Mouse (Mus musculus): ENCODE data around the gene Rnf169. TPM values are rescaled to one million over a fixed set of nuclear protein-coding genes. Genes with fewer than 3 reads are reported as not detected.
"Not testable (repeated sequence)": the region's sequence is repeated elsewhere in the genome, so short reads cannot be mapped to it uniquely, and the experiment has no call there.

Gene Rnf169
- polyA plus RNA-seq, 1 experiment from 2014 or later, result 5.6 TPM

DNA sequence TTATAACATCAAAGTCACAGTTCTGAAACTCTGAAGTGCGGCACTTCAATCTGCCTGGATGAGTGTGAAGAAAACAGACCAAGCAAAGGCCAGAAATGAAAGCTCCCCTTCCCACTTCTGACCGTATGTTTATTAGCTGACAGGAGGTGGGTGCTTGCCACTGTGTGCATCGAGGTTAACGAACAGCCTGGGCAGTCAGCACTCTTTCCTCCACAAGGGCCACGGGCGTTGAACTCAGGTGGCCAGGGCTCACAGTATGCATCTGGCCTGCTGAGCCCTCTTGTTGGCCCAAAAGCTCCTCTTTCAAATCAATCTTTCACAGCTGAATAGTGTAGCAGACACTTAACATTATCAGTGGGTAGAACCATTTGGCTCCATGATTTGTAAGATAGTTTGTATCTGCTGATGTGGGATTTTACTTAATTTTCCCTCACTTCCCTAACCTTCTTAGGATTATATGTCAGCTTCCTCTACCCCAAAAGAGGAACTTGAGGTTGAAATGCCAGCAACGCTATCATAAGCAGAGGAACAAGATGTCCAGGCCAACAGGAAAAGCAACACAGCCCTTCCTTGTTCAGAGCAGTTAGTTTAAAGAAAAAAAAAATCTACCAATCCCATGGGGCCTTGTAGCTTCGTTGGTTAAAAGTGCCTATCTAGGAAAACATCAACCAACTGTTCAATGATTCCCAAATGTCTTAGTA, 17.6 kb downstream of the Rnf169 start:
- ATAC-seq (ENCODE audit: insufficient number of reproducible peaks, low FRiP score, low TSS enrichment, low read depth), result no peak
- WGBS, result 73% methylated on average over 8 of the region's 8 CpGs

DNA sequence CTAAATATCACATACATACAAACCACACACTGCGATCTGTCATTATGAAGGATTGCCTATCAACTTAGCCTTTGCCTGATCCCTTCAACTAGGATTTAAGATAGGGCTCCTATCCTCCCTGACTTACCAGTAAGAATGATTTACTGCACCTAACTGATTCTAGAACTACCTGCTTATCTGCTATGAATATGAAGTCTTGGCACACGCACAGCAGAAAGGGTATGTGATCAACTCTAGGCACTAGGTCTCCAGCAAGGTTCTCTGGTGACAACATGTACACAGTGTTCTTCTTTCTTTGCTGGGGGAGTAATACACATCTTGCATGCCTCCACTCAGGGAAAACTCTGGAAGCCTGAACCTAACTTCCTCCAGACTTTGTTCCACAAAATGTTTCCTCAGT, 18.7 kb downstream of the Rnf169 start:
- WGBS, result 89% methylated on average over 2 of the region's 2 CpGs
- ATAC-seq (ENCODE audit: insufficient number of reproducible peaks, low FRiP score, low TSS enrichment, low read depth), result no peak
- Histone ChIP-seq H3K4me2 (replicated peaks) (no peak overlapping the region), H3K4me3 (replicated peaks) (no peak overlapping the region), H3K36me3 (no peaks in the 10 kb centered on the region), H3K27me3 (no peaks in the 10 kb centered on the region), H3K4me1 (peaks cover 25% of the 10 kb centered on the region), H3K27ac (replicated peaks) (no peak overlapping the region), H3K9me3 (replicated peaks) (no peaks in the 10 kb centered on the region), H3K9ac (no peak overlapping the region)

More for the DNA sequence above, 17.6 kb downstream of the Rnf169 start:
- no peaks in the 10 kb centered on the region for H3K9me3 ChIP-seq (replicated peaks)
- no peak overlapping the region for H3K4me3 ChIP-seq (replicated peaks)
- H3K4me1 ChIP-seq, result peaks cover 32% of the 10 kb centered on the region
- no peaks in the 10 kb centered on the region for H3K36me3 ChIP-seq
- H3K4me2 ChIP-seq (replicated peaks), result no peak overlapping the region
- H3K9ac ChIP-seq, result no peak overlapping the region
- H3K27me3 ChIP-seq, result no peaks in the 10 kb centered on the region
- H3K27ac ChIP-seq (replicated peaks), result 0 out of 2 replicates have a peak overlapping the region, but pooled peaks have one; percentile 22

DNA sequence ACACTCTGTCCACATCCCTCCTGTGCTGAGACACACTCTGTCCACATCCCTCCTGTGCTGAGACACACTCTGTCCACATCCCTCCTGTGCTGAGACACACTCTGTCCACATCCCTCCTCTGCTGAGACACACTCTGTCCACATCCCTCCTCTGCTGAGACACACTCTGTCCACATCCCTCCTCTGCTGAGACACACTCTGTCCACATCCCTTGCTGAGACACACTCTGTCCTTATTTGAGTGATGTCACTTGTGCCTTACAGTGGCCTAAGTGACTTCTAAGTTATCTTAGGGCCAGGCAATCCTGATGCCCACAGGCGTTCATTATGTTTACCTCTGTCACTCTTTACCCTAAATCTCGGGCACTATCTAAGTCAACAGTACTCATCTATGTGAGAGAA, 19.7 kb downstream of the Rnf169 start:
- H3K4me3 ChIP-seq (replicated peaks); ATAC-seq (ENCODE audit: insufficient number of reproducible peaks, low FRiP score, low TSS enrichment, low read depth); H3K9ac ChIP-seq; H3K27me3 ChIP-seq; H3K36me3 ChIP-seq; H3K27ac ChIP-seq (replicated peaks); H3K4me2 ChIP-seq (replicated peaks); H3K9me3 ChIP-seq (replicated peaks): not testable (repeated sequence)
- 80% methylated on average over 2 of the region's 2 CpGs for WGBS
- H3K4me1 ChIP-seq, result peaks cover 17% of the 10 kb centered on the region

DNA sequence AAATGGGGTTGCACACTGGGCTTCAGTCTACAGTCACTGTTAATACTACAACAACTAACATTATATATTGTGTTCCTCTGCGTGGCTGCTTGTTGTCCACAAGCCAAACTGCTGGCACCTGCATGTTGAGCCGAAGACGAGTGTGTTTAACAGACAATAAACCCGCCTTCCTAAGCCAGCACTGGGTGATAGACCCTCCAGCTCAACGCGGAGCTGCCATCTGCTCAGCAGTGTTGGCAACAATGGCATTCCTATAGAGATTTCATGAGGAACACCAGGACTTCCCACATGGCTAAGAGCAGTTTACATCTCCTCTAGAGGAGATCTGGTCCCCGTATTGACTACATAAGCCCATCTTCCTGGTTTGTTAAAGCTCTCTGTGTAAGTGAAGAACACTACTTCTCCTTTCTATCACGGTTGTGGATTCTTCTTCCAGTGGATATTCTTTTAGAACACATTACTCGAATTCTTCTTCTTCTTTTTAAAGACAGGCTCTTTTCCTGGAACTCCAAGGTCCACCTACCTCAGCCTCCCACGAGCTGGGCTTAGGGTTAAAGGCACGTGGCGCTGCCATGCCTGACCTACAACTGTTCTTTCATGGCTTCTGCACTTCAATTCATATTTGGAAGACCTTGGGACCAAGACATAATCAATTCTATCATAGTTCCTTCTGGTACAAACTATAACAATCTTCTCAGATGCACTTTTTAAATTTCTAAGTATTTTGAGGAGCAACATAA, 22.9 kb downstream of the Rnf169 start:
- Histone ChIP-seq H3K4me3 (replicated peaks) (no peak overlapping the region), H3K4me1 (0 out of 2 replicates have a peak, but pooled peaks cover under 1% of the 10 kb centered on the region), H3K27ac (replicated peaks) (no peak overlapping the region), H3K36me3 (no peaks in the 10 kb centered on the region), H3K4me2 (replicated peaks) (no peak overlapping the region), H3K9ac (no peak overlapping the region), H3K9me3 (replicated peaks) (no peaks in the 10 kb centered on the region), H3K27me3 (no peaks in the 10 kb centered on the region)
- WGBS, result 81% methylated on average over 12 of the region's 12 CpGs
- no peak for ATAC-seq (ENCODE audit: insufficient number of reproducible peaks, low FRiP score, low TSS enrichment, low read depth)

DNA sequence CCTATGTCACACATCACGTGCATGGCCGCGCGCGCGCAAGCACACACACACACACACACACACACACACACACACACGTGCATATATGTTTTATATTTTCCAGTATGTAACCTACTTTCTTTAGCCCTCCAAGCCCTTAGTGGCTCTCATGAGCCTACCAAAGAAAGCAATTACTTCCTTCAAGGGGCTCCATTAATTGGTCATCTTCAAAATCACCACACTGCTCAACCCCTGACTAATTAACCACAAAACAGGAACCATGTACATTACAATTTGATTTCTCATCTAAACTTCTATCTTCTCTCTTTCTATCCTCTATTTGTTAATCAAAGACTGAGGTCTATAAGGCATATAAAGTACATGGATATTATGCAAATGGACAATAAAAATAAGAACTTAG, 24.2 kb downstream of the Rnf169 start:
- Histone ChIP-seq H3K4me1 (no peaks in the 10 kb centered on the region), H3K4me2 (replicated peaks) (no peak overlapping the region), H3K9me3 (replicated peaks) (no peaks in the 10 kb centered on the region), H3K9ac (no peak overlapping the region), H3K36me3 (peaks cover 8% of the 10 kb centered on the region; the same call in 1 of the 2 replicates), H3K27ac (replicated peaks) (no peak overlapping the region), H3K4me3 (replicated peaks) (no peak overlapping the region), H3K27me3 (no peaks in the 10 kb centered on the region)
- WGBS, result 97% methylated on average over 7 of the region's 7 CpGs
- no peak for ATAC-seq (ENCODE audit: insufficient number of reproducible peaks, low FRiP score, low TSS enrichment, low read depth)

DNA sequence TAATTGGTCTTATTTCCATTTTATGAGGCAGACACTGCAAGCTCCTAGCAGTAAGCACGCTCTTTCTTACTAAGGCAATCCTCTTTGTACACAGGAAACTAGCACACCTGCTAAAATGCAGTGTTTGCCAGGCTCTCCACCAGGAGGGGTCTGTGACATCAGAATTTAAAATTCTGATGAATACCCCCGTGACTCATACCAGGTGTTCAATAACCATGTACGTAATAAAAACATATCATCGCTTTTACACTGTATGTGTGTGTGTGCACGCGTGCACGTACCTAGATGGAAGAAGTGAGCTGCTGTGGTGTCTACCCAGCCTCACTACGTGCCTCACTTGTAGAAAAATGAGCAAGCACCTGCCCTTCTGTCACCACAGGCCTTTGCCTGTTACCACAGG, 26.0 kb downstream of the Rnf169 start:
- no peaks in the 10 kb centered on the region for H3K4me1 ChIP-seq
- WGBS, result 89% methylated on average over 8 of the region's 8 CpGs
- peaks cover 11% of the 10 kb centered on the region; the same call in 1 of the 2 replicates for H3K36me3 ChIP-seq
- H3K9ac ChIP-seq, result no peak overlapping the region
- no peaks in the 10 kb centered on the region for H3K27me3 ChIP-seq
- no peak for ATAC-seq (ENCODE audit: insufficient number of reproducible peaks, low FRiP score, low TSS enrichment, low read depth)
- no peak overlapping the region for H3K27ac ChIP-seq (replicated peaks)
- no peak overlapping the region for H3K4me3 ChIP-seq (replicated peaks)
- no peaks in the 10 kb centered on the region for H3K9me3 ChIP-seq (replicated peaks)
- H3K4me2 ChIP-seq (replicated peaks), result no peak overlapping the region

DNA sequence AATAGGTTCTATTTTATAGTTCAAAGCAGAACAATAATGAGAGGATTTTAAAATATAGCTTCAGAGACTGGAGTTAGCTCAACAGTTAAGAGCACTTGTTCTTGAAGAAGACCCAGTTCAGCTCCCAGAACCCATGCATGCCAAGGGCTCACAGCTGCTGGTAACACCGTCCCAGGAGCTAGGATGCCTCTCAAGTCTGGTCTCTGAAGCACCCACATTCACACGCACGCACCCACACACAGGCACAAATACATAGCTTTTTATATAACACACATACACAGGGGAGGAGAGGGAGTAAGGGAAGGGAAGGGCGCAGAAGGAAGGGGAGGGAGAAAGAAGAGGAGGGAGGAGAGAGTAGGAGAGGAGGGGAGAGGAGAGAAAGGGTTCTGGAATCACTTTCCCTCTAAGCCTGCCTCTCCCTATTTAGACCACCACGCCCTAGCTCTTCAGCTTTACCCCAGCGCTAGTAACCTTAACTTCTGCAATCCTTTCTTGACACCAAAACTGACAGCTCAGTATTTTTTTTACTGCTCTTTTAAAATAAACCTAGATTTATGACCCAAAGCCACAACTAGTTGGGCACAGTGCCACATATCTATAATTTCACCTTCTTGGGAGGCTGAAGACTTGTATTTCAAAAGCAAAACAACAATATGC, 26.7 kb downstream of the Rnf169 start:
- H3K4me2 ChIP-seq (replicated peaks), result no peak overlapping the region
- H3K4me1 ChIP-seq, result no peaks in the 10 kb centered on the region
- WGBS, result 69% methylated on average over 6 of the region's 6 CpGs
- H3K4me3 ChIP-seq (replicated peaks), result no peak overlapping the region
- ATAC-seq (ENCODE audit: insufficient number of reproducible peaks, low FRiP score, low TSS enrichment, low read depth), result no peak
- H3K36me3 ChIP-seq, result peaks cover 11% of the 10 kb centered on the region; the same call in 1 of the 2 replicates
- H3K9ac ChIP-seq, result no peak overlapping the region
- H3K9me3 ChIP-seq (replicated peaks), result no peaks in the 10 kb centered on the region
- no peak overlapping the region for H3K27ac ChIP-seq (replicated peaks)
- H3K27me3 ChIP-seq, result no peaks in the 10 kb centered on the region

DNA sequence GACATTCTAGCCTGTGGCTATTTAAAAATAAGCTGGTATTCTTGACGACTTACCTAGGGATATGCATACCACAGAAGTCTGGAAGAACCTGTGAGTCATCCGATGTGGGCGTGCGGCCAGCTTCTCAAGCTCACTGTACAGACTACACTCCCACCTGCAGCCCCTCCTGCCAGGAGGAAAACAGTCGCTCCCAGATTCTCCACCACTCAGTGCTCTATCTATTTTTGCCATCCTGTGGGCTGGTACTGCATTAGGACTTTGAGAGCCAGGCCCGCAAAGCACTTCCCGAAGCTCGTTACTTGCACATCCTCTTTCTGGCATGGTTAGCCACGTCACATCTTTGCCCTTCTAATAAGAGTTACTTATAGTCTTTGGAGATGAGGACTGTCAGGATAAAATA, 32.9 kb downstream of the Rnf169 start:
- no peaks in the 10 kb centered on the region for H3K9me3 ChIP-seq (replicated peaks)
- H3K4me1 ChIP-seq, result no peaks in the 10 kb centered on the region
- H3K9ac ChIP-seq, result no peak overlapping the region
- no peak overlapping the region for H3K27ac ChIP-seq (replicated peaks)
- H3K4me2 ChIP-seq (replicated peaks), result no peak overlapping the region
- ATAC-seq (ENCODE audit: insufficient number of reproducible peaks, low FRiP score, low TSS enrichment, low read depth), result no peak
- no peaks in the 10 kb centered on the region for H3K27me3 ChIP-seq
- 74% methylated on average over 9 of the region's 9 CpGs for WGBS
- H3K36me3 ChIP-seq, result peaks cover 61% of the 10 kb centered on the region
- H3K4me3 ChIP-seq (replicated peaks), result no peak overlapping the region

DNA sequence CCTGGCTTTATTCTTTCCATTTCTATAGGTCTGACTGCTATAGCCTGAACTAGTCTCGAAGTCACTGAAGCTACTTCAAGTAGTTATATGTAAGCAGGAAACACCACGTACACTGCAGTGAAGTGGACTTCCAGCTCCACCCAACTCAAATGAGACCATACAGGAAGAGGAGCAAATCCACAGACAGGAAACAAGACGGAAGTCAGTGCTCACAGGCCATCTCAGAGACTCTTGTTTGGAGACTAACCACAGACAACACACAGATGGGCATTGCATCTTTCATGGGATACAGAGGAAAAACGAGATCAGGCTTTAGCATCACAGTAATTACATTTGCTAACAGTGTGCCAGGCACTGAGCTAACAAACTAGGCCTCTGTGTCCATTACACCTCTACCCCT, 33.9 kb downstream of the Rnf169 start:
- H3K27me3 ChIP-seq, result no peaks in the 10 kb centered on the region
- peaks cover 58% of the 10 kb centered on the region for H3K36me3 ChIP-seq
- WGBS, result 87% methylated on average over 4 of the region's 4 CpGs
- no peaks in the 10 kb centered on the region for H3K4me1 ChIP-seq
- ATAC-seq (ENCODE audit: insufficient number of reproducible peaks, low FRiP score, low TSS enrichment, low read depth), result no peak
- no peak overlapping the region for H3K9ac ChIP-seq
- no peak overlapping the region for H3K4me2 ChIP-seq (replicated peaks)
- no peak overlapping the region for H3K27ac ChIP-seq (replicated peaks)
- no peak overlapping the region for H3K4me3 ChIP-seq (replicated peaks)
- no peaks in the 10 kb centered on the region for H3K9me3 ChIP-seq (replicated peaks)

DNA sequence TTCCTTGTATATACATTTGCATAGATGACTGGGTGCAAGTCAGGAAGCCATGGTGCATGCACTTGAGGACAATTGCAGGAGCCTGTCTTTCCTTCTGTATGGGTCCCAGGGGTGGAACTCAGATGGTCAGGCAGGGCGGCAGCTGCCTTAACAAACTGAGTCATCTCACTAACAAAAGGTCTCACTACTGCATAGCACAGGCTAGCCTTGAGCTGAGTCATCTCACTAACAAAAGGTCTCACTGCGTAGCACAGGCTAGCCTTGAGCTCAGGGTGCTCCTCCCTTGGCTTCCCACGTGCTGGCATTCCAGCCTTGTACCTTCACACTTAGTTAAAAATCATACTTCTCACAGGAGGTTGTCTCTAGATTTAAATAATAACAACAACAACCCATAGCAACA, 34.3 kb downstream of the Rnf169 start:
- H3K4me3 ChIP-seq (replicated peaks), result no peak overlapping the region
- H3K9me3 ChIP-seq (replicated peaks), result no peaks in the 10 kb centered on the region
- H3K4me1 ChIP-seq, result no peaks in the 10 kb centered on the region
- no peak overlapping the region for H3K27ac ChIP-seq (replicated peaks)
- H3K9ac ChIP-seq, result no peak overlapping the region
- WGBS, result 97% methylated on average over 3 of the region's 3 CpGs
- H3K36me3 ChIP-seq, result peaks cover 60% of the 10 kb centered on the region
- H3K4me2 ChIP-seq (replicated peaks), result no peak overlapping the region
- no peak for ATAC-seq (ENCODE audit: insufficient number of reproducible peaks, low FRiP score, low TSS enrichment, low read depth)
- H3K27me3 ChIP-seq, result no peaks in the 10 kb centered on the region

DNA sequence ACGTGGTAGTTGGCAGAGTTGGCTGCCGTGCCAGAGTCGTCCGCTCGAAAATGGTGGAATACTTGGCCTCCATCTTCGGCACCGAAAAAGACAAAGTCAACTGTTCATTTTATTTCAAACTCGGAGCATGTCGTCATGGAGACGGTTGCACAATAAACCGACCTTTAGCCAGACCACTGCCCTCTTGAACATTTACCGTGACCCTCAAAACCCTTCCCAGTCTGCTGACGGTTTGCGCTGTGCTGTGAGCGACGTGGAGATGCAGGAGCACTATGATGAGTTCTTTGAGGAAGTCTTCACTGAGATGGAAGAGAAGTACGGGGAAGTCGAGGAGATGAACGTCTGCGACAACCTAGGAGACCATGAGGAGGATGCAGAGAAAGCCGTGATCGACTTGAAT, 35.2 kb downstream of the Rnf169 start:
- not testable (repeated sequence) for H3K9me3 ChIP-seq (replicated peaks); H3K4me2 ChIP-seq (replicated peaks); H3K4me3 ChIP-seq (replicated peaks); H3K4me1 ChIP-seq; H3K27me3 ChIP-seq; H3K9ac ChIP-seq; ATAC-seq (ENCODE audit: insufficient number of reproducible peaks, low FRiP score, low TSS enrichment, low read depth); H3K27ac ChIP-seq (replicated peaks)
- H3K36me3 ChIP-seq, result peaks cover 69% of the 10 kb centered on the region
- WGBS, result 96% methylated on average over 22 of the region's 22 CpGs

Data from embryonic facial prominence, embryonic 15.5 days (tissue).